10 mouse cellular contexts compared by ENCODE assay signal in genomic region chrX:151049661-151050215, GRCm38 (mm10). TPM values are rescaled to one million over a fixed set of nuclear protein-coding genes. Genes with fewer than 3 reads are reported as not detected.
DNase-seq lines count a peak whose midpoint lies in the region; ATAC-seq lines count a peak whose summit lies in the region.
"Had no signal": no experiment of that assay in that cellular context is flagged by ENCODE, and none has a peak within 500 bp of the region (broad histone marks: within the 10 kb centered on the region; RNA-seq: fewer than 3 reads in every experiment).

No protein-coding gene starts in this region.

- H3K9me3 ChIP-seq in heart, embryonic 16.5 days (replicated peaks; ENCODE audit: control insufficient read depth, low read length) = no peaks in the 10 kb centered on the region
- no peaks in the 10 kb centered on the region for H3K9me3 ChIP-seq in forebrain, embryonic 12.5 days
- H3K9me3 ChIP-seq in liver, embryonic 13.5 days (replicated peaks) = no peaks in the 10 kb centered on the region

- no peak overlapping the region for H3K9ac ChIP-seq in heart, embryonic 16.5 days (ENCODE audit: low read length)
- no peak overlapping the region for H3K9ac ChIP-seq in forebrain, embryonic 12.5 days
- no peak overlapping the region for H3K9ac ChIP-seq in liver, embryonic 13.5 days

- peaks cover 18% of the 10 kb centered on the region for H3K4me1 ChIP-seq in heart, embryonic 16.5 days (ENCODE audit: control insufficient read depth, insufficient read depth, low read length)
- H3K4me1 ChIP-seq in forebrain, embryonic 12.5 days = peaks cover 22% of the 10 kb centered on the region
- no peaks in the 10 kb centered on the region for H3K4me1 ChIP-seq in liver, embryonic 13.5 days (replicated peaks)

- WGBS in heart, embryonic 16.5 days = 60% methylated on average over 8 of the region's 8 CpGs
- 51% methylated on average over 8 of the region's 8 CpGs for WGBS in forebrain, embryonic 12.5 days
- 50% methylated on average over 8 of the region's 8 CpGs for WGBS in liver, embryonic 13.5 days (ENCODE audit: insufficient replicate concordance)

- no peak for DNase-seq in heart, postnatal 4 days
- DNase-seq in ES-CJ7 (ENCODE audit: low read depth, low spot score) = peak; percentile 87
- DNase-seq in liver, embryonic 13.5 days = no peak
- no peak for DNase-seq in cerebellum, adult 18-20 months
- DNase-seq in cerebellum, adult 8-10 months = no peak
- no peak for DNase-seq in left cerebral cortex, adult 8-10 months (ENCODE audit: low spot score in 2 of 2)
- DNase-seq: heart, adult 18-20 months had no signal

- no peaks in the 10 kb centered on the region for H3K36me3 ChIP-seq in heart, embryonic 16.5 days (ENCODE audit: control insufficient read depth, insufficient read depth)
- no peaks in the 10 kb centered on the region for H3K36me3 ChIP-seq in forebrain, embryonic 12.5 days (replicated peaks)
- no peaks in the 10 kb centered on the region for H3K36me3 ChIP-seq in liver, embryonic 13.5 days

- peak overlapping the region; percentile 63; the same call in 1 of the 2 replicates for H3K4me2 ChIP-seq in heart, embryonic 16.5 days (ENCODE audit: low read depth, low read length)
- peak overlapping the region; percentile 67 for H3K4me2 ChIP-seq in forebrain, embryonic 12.5 days
- no peak overlapping the region; the same call in 1 of the 2 replicates for H3K4me2 ChIP-seq in liver, embryonic 13.5 days

- H3K27ac ChIP-seq in heart, embryonic 16.5 days (ENCODE audit: low read length) = no peak overlapping the region
- H3K27ac ChIP-seq in forebrain, embryonic 12.5 days = no peak overlapping the region
- H3K27ac ChIP-seq in liver, embryonic 13.5 days = no peak overlapping the region
- H3K27ac ChIP-seq: macrophage had no signal

- H3K4me3 ChIP-seq in heart, embryonic 16.5 days (ENCODE audit: low read length) = no peak overlapping the region
- H3K4me3 ChIP-seq in forebrain, embryonic 12.5 days (replicated peaks) = no peak overlapping the region
- H3K4me3 ChIP-seq in liver, embryonic 13.5 days (replicated peaks) = no peak overlapping the region

- ATAC-seq in heart, embryonic 16.5 days (replicated peaks; ENCODE audit: extremely low read depth, insufficient read depth, low FRiP score) = no peak
- ATAC-seq in forebrain, embryonic 12.5 days (ENCODE audit: low FRiP score) = no peak
- ATAC-seq in liver, embryonic 13.5 days (ENCODE audit: low read depth) = peak; percentile 52

- no peaks in the 10 kb centered on the region for H3K27me3 ChIP-seq in heart, embryonic 16.5 days (ENCODE audit: control insufficient read depth, insufficient read depth, low read length)
- 0 out of 2 replicates have a peak, but pooled peaks cover 4% of the 10 kb centered on the region for H3K27me3 ChIP-seq in forebrain, embryonic 12.5 days
- H3K27me3 ChIP-seq in liver, embryonic 13.5 days = peaks cover 47% of the 10 kb centered on the region

RNA-seq across cellular contexts. Expression of gene Fgd1, which starts 3.8 kb away (rescaled TPM):
- polyA plus RNA-seq in heart, embryonic 16.5 days (2015; fragmentation: Nextera tagmentation; extraction: Ambion mirVana) = 5.6 and 8.3 TPM in 2 replicates
- total RNA-seq in heart, postnatal 4 days (2021) = 10 to 100 TPM; 23.7 to 25.6 TPM
- polyA plus RNA-seq in forebrain, embryonic 12.5 days (2016; fragmentation: Nextera tagmentation; extraction: Ambion mirVana) = 12.0 and 12.3 TPM in 2 replicates
- polyA plus RNA-seq in liver, embryonic 13.5 days (2015; fragmentation: Nextera tagmentation; extraction: Ambion mirVana) = 1.8 and 2.2 TPM in 2 replicates
- total RNA-seq in left cerebral cortex, adult 8-10 months (2022) = 10 to 100 TPM; 15.6 to 18.7 (median 16.9) TPM

RNA-seq across cellular contexts. Expression of gene Gnl3l, which starts 32.6 kb away (rescaled TPM):
- polyA plus RNA-seq in heart, embryonic 16.5 days (2015; fragmentation: Nextera tagmentation; extraction: Ambion mirVana) = 19.0 and 21.4 TPM in 2 replicates
- 10 to 100 TPM; 34.3 to 37.9 TPM for total RNA-seq in heart, postnatal 4 days (2021)
- polyA plus RNA-seq in forebrain, embryonic 12.5 days (2016; fragmentation: Nextera tagmentation; extraction: Ambion mirVana) = 51.5 and 56.8 TPM in 2 replicates
- 14.6 and 18.1 TPM in 2 replicates for polyA plus RNA-seq in liver, embryonic 13.5 days (2015; fragmentation: Nextera tagmentation; extraction: Ambion mirVana)
- total RNA-seq in left cerebral cortex, adult 8-10 months (2022) = 100 to 1,000 TPM; 204 to 216 (median 206) TPM

RNA-seq across cellular contexts. Expression of gene Tsr2, which starts 46.6 kb away (rescaled TPM):
- 16.4 and 17.5 TPM in 2 replicates for polyA plus RNA-seq in heart, embryonic 16.5 days (2015; fragmentation: Nextera tagmentation; extraction: Ambion mirVana)
- total RNA-seq in heart, postnatal 4 days (2021) = 10 to 100 TPM; 12.9 to 13.0 TPM
- 39.5 and 44.0 TPM in 2 replicates for polyA plus RNA-seq in forebrain, embryonic 12.5 days (2016; fragmentation: Nextera tagmentation; extraction: Ambion mirVana)
- polyA plus RNA-seq in liver, embryonic 13.5 days (2015; fragmentation: Nextera tagmentation; extraction: Ambion mirVana) = 16.4 and 18.2 TPM in 2 replicates
- total RNA-seq in left cerebral cortex, adult 8-10 months (2022) = 100 to 1,000 TPM in 1 of 4 experiments, 10 to 100 TPM in 3; 85.8 to 104 (median 93.2) TPM
